19 mouse cellular contexts compared by ENCODE assay signal in the genomic region with DNA sequence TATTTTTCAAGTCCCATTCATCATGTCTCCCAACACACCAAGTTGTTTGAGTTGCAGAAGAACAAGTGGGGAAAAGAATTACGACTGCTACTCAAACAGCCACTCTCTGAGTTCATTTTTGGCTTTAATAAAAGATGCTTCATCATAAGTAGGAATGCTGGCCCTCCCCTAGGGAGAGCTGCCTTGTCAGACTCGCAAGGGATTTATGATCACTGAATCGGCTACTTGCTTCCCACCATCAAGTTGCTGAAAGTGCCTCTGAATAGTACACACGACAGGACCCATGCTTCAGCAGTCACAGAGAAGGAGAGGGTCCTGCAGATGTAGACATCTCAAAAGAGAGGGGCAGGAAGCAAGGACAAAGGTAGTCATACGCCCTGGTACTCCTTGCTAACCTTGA.
"Had no signal": no experiment of that assay in that cellular context is flagged by ENCODE, and none has a peak within 500 bp of the region (broad histone marks: within the 10 kb centered on the region; RNA-seq: fewer than 3 reads in every experiment).

No protein-coding gene starts in this region.

- H3K27me3 ChIP-seq: limb, embryonic 12.5 days; liver, embryonic 13.5 days; lung, embryonic 15.5 days; megakaryocyte, embryonic 14.5 days; neural tube, embryonic 13.5 days had no signal

- H3K4me3 ChIP-seq: limb, embryonic 12.5 days; liver, embryonic 13.5 days; lung, embryonic 15.5 days; megakaryocyte, embryonic 14.5 days; midbrain, embryonic 12.5 days; neural tube, embryonic 13.5 days had no signal

- H3K4me1 ChIP-seq: liver, embryonic 13.5 days; megakaryocyte, embryonic 14.5 days had no signal

- H3K9ac ChIP-seq: limb, embryonic 12.5 days; liver, embryonic 13.5 days; liver, postnatal 0 days; lung, embryonic 15.5 days; midbrain, embryonic 12.5 days; neural tube, embryonic 13.5 days had no signal

- H3K27ac ChIP-seq: limb, embryonic 12.5 days; liver, embryonic 13.5 days; lung, embryonic 15.5 days; macrophage; midbrain, embryonic 12.5 days; neural tube, embryonic 13.5 days had no signal

- H3K4me2 ChIP-seq: limb, embryonic 12.5 days; liver, embryonic 13.5 days; lung, embryonic 15.5 days; midbrain, embryonic 12.5 days; neural tube, embryonic 13.5 days had no signal

- H3K9me3 ChIP-seq: limb, embryonic 12.5 days; liver, embryonic 13.5 days; lung, embryonic 15.5 days; megakaryocyte, embryonic 14.5 days; midbrain, embryonic 12.5 days; neural tube, embryonic 13.5 days had no signal

- H3K36me3 ChIP-seq: limb, embryonic 12.5 days; liver, embryonic 13.5 days; lung, embryonic 15.5 days; midbrain, embryonic 12.5 days; neural tube, embryonic 13.5 days had no signal

- ATAC-seq: liver, postnatal 0 days; midbrain, embryonic 16.5 days had no signal

- DNase-seq: kidney, adult 11 months; layer of hippocampus, adult 9-11 months; layer of hippocampus, postnatal 36 days; liver; liver, embryonic 13.5 days; liver, postnatal 0 days; lung, postnatal 14 days; retina, postnatal 1 day; right cerebral cortex, postnatal 4 days; spleen, adult 18-20 months; thymus, adult 18-20 months; thymus, postnatal 14 days had no signal
